Mouse (Mus musculus) hindbrain, postnatal 0 days (tissue): ENCODE results near the gene Svs3b. TPM values are rescaled to one million over a fixed set of nuclear protein-coding genes. Genes with fewer than 3 reads are reported as not detected.
"Not testable (repeated sequence)": the region's sequence is repeated elsewhere in the genome, so short reads cannot be mapped to it uniquely, and the experiment has no call there.

Source experiments
- ATAC-seq: fragments of 200-750 bp; cut with Nextera tagmentation; 2 replicates; pipeline ENCODE4 v1.8.0; 2017; ENCODE audit warnings: mild to moderate bottlenecking, moderate TSS enrichment, moderate library complexity
- DNase-seq: peaks from one replicate; pipeline ENCODE4 v3.0.0-alpha.2; 2015; ENCODE audit warnings: low spot score
- H3K27ac ChIP-seq: fragments of 300-500 bp; sonication (generic); 2 replicates; pipeline ENCODE4 v1.5.1; 2014; ENCODE audit warnings: mild to moderate bottlenecking
- H3K27me3 ChIP-seq: fragments of 300-500 bp; sonication (generic); 2 replicates; pipeline ENCODE4 v1.6.1; 2014; ENCODE audit warnings: low read length, mixed read lengths; ENCODE audit not compliant: insufficient read depth
- H3K36me3 ChIP-seq: fragments of 300-500 bp; sonication (generic); 2 replicates; pipeline ENCODE4 v1.6.1; 2014; ENCODE audit warnings: low read length, mixed read lengths; ENCODE audit not compliant: insufficient read depth
- H3K4me1 ChIP-seq: fragments of 300-500 bp; sonication (generic); 2 replicates; pipeline ENCODE4 v1.6.1; 2014; ENCODE audit warnings: antibody characterized with exemption, low read length, mixed read lengths; ENCODE audit not compliant: insufficient read depth
- H3K4me2 ChIP-seq: fragments of 300-500 bp; sonication (generic); 2 replicates; pipeline ENCODE4 v1.6.1; 2014; ENCODE audit warnings: low read depth, mild to moderate bottlenecking, low read length, moderate library complexity, mixed read lengths
- H3K4me3 ChIP-seq: fragments of 300-500 bp; sonication (generic); 2 replicates; pipeline ENCODE4 v1.5.1; 2014; ENCODE audit warnings: low read length
- H3K9ac ChIP-seq: fragments of 300-500 bp; sonication (generic); replicated peaks from 2 replicates; pipeline ENCODE4 v1.6.1; 2014; ENCODE audit warnings: mild to moderate bottlenecking, low read length, moderate library complexity, mixed read lengths
- H3K9me3 ChIP-seq: fragments of 300-500 bp; sonication (generic); 2 replicates; pipeline ENCODE4 v1.6.1; 2016; ENCODE audit warnings: low read length, mixed read lengths
- CTCF ChIP-seq: IDR thresholded peaks from 2 replicates; pipeline ENCODE4 v1.5.1; 2016; ENCODE audit warnings: antibody characterized with exemption, control low read depth, low read depth
- WGBS: fragments of 180-500 bp; shearing (Covaris S2); extraction: QIAGEN DNeasy Blood & Tissue Kit; methylation state at CpG from one replicate; pipeline ENCODE4 v1.1.7; 2014; 5-methylcytosine and 5-hydroxymethylcytosine counted together
- polyA plus RNA-seq: library from polyadenylated mRNA; unstranded; fragments of >200 nt; fragmentation: Nextera tagmentation; extraction: Ambion mirVana; gene quantifications from 2 replicates; pipeline ENCODE4 v1.2.1, GENCODE M21; 2015
- total RNA-seq: library from RNA; depleted of rRNA; stranded (reverse); fragments of >200 nt; gene quantifications from 2 replicates; pipeline ENCODE4 v1.2.3, GENCODE M21; 2014; rRNA removed

The Svs3b gene
- total RNA-seq, result not detected in 2 replicates
- polyA plus RNA-seq, result not detected in 2 replicates

- H3K27ac ChIP-seq, H3K4me1 ChIP-seq, H3K9ac ChIP-seq, DNase-seq, H3K4me2 ChIP-seq, H3K36me3 ChIP-seq, H3K9me3 ChIP-seq, H3K4me3 ChIP-seq, ATAC-seq, H3K27me3 ChIP-seq: not testable (repeated sequence)
- WGBS, result 79% methylated on average over 1 of the region's 1 CpGs
Observed at GRCm38 (mm10) chr2:164256540-164256939, at the start of gene Svs3b. Svs3b (minus strand) TSS chr2:164256640.

GRCm38 (mm10) chr2:164288968-164289367 is 32.5 kb upstream of the Svs3b start, which contains the start of gene Svs3a:
Svs3a (plus strand) TSS chr2:164289268.
- not testable (repeated sequence) for H3K4me2 ChIP-seq, H3K27ac ChIP-seq, DNase-seq, H3K4me1 ChIP-seq, H3K4me3 ChIP-seq, H3K9ac ChIP-seq, ATAC-seq, H3K27me3 ChIP-seq, H3K9me3 ChIP-seq, H3K36me3 ChIP-seq
- WGBS, result 64% methylated on average over 1 of the region's 1 CpGs

GRCm38 (mm10) chr2:164278359-164278758 is 21.9 kb upstream of the Svs3b start, which contains the start of gene Svs4:
Svs4 (minus strand) TSS chr2:164278459.
- WGBS, result 96% methylated on average over 4 of the region's 4 CpGs
- H3K4me2 ChIP-seq, result no peak within 1 kb of the TSS
- no peaks in the 10 kb centered on the region for H3K4me1 ChIP-seq
- H3K36me3 ChIP-seq, result no peaks in the 10 kb centered on the region
- no peak within 1 kb of the TSS for H3K9ac ChIP-seq
- no peak for ATAC-seq
- no peak within 1 kb of the TSS for H3K27ac ChIP-seq
- no peaks in the 10 kb centered on the region for H3K27me3 ChIP-seq
- DNase-seq, result no peak
- no peak within 1 kb of the TSS for H3K4me3 ChIP-seq
- no peak for TF ChIP-seq CTCF
- no peaks in the 10 kb centered on the region for H3K9me3 ChIP-seq

- Histone ChIP-seq H3K4me1 (no peaks in the 10 kb centered on the region), H3K27ac (no peak within 1 kb of the TSS), H3K4me2 (no peak within 1 kb of the TSS), H3K4me3 (no peak within 1 kb of the TSS), H3K9me3 (no peaks in the 10 kb centered on the region), H3K27me3 (no peaks in the 10 kb centered on the region), H3K36me3 (no peaks in the 10 kb centered on the region), H3K9ac (no peak within 1 kb of the TSS)
- DNase-seq, result no peak
- no peak for TF ChIP-seq CTCF
- ATAC-seq, result no peak
- WGBS, result 82% methylated on average over 3 of the region's 3 CpGs
Observed at GRCm38 (mm10) chr2:164238366-164238765, 18.1 kb downstream of the Svs3b start, which contains the start of gene Svs2. Svs2 (minus strand) TSS chr2:164238466.

- 91% methylated on average over 8 of the region's 8 CpGs for WGBS
Observed at GRCm38 (mm10) chr2:164232671-164233070, 23.8 kb downstream of the Svs3b start.

GRCm38 (mm10) chr2:164228361-164229070 is 27.9 kb downstream of the Svs3b start:
- Histone ChIP-seq H3K9ac (no peak overlapping the region), H3K27ac (no peak overlapping the region), H3K9me3 (no peaks in the 10 kb centered on the region), H3K4me3 (no peak overlapping the region), H3K36me3 (no peaks in the 10 kb centered on the region), H3K4me1 (no peaks in the 10 kb centered on the region), H3K27me3 (no peaks in the 10 kb centered on the region), H3K4me2 (no peak overlapping the region)
- 89% methylated on average over 8 of the region's 8 CpGs for WGBS
- ATAC-seq, result no peak
- no peak for DNase-seq
- TF ChIP-seq CTCF, result no peak

More at GRCm38 (mm10) chr2:164232671-164233070, 23.8 kb downstream of the Svs3b start:
- no peaks in the 10 kb centered on the region for H3K27me3 ChIP-seq
- H3K27ac ChIP-seq, result no peak overlapping the region
- no peak overlapping the region for H3K9ac ChIP-seq
- H3K4me2 ChIP-seq, result no peak overlapping the region
- no peak for DNase-seq
- no peak for ATAC-seq
- no peak overlapping the region for H3K4me3 ChIP-seq
- no peaks in the 10 kb centered on the region for H3K36me3 ChIP-seq
- no peaks in the 10 kb centered on the region for H3K9me3 ChIP-seq
- TF ChIP-seq CTCF, result no peak
- H3K4me1 ChIP-seq, result no peaks in the 10 kb centered on the region

- no peaks in the 10 kb centered on the region for H3K4me1 ChIP-seq
Observed at GRCm38 (mm10) chr2:164221522-164221921, 34.9 kb downstream of the Svs3b start, which contains the start of gene Wfdc15b. Wfdc15b (minus strand) TSS chr2:164221660.

More at GRCm38 (mm10) chr2:164221522-164221921, 34.9 kb downstream of the Svs3b start, which contains the start of gene Wfdc15b:
- H3K9ac ChIP-seq, result no peak within 1 kb of the TSS
- WGBS, result 81% methylated on average over 11 of the region's 11 CpGs
- H3K36me3 ChIP-seq, result no peaks in the 10 kb centered on the region
- H3K4me3 ChIP-seq, result no peak within 1 kb of the TSS
- H3K9me3 ChIP-seq, result no peaks in the 10 kb centered on the region
- no peak within 1 kb of the TSS for H3K27ac ChIP-seq
- DNase-seq (no peak), ATAC-seq (no peak)
- TF ChIP-seq CTCF, result no peak
- no peaks in the 10 kb centered on the region for H3K27me3 ChIP-seq
- H3K4me2 ChIP-seq, result no peak within 1 kb of the TSS
